Mouse (Mus musculus): ENCODE data around the gene Mal. TPM values are rescaled to one million over a fixed set of nuclear protein-coding genes. Genes with fewer than 3 reads are reported as not detected.

Mal gene
- polyA plus RNA-seq, 1 experiment = not detected

GRCm38 (mm10) chr2:127652335-127652734 lies 4.2 kb downstream of the Mal start:
- peaks cover 7% of the 10 kb centered on the region for H3K4me1 ChIP-seq

GRCm38 (mm10) chr2:127651601-127652000 lies 4.9 kb downstream of the Mal start:
- Histone ChIP-seq H3K4me3 (replicated peaks) (no peak overlapping the region), H3K36me3 (replicated peaks; ENCODE audit: low read length) (no peaks in the 10 kb centered on the region), H3K4me1 (peaks cover 7% of the 10 kb centered on the region), H3K27me3 (replicated peaks) (peaks cover 86% of the 10 kb centered on the region), H3K9me3 (no peaks in the 10 kb centered on the region)
- TF ChIP-seq FLI1 (IDR thresholded peaks at IDR 0.05; ENCODE audit: low read length) (no peak), GATA1 (IDR thresholded peaks at IDR 0.05; ENCODE audit: borderline replicate concordance, low read length) (no peak)

More at GRCm38 (mm10) chr2:127652335-127652734, 4.2 kb downstream of the Mal start:
- no peaks in the 10 kb centered on the region for H3K9me3 ChIP-seq
- H3K36me3 ChIP-seq (replicated peaks; ENCODE audit: low read length) = no peaks in the 10 kb centered on the region
- H3K27me3 ChIP-seq (replicated peaks) = peaks cover 87% of the 10 kb centered on the region
- no peak overlapping the region for H3K4me3 ChIP-seq (replicated peaks)
- no peak for TF ChIP-seq GATA1 (IDR thresholded peaks at IDR 0.05; ENCODE audit: borderline replicate concordance, low read length)
- no peak for TF ChIP-seq FLI1 (IDR thresholded peaks at IDR 0.05; ENCODE audit: low read length)

- H3K9me3 ChIP-seq = no peaks in the 10 kb centered on the region
- no peaks in the 10 kb centered on the region for H3K4me1 ChIP-seq
- peaks cover 79% of the 10 kb centered on the region for H3K27me3 ChIP-seq (replicated peaks)
- no peak for TF ChIP-seq FLI1 (IDR thresholded peaks at IDR 0.05; ENCODE audit: low read length)
- TF ChIP-seq GATA1 (IDR thresholded peaks at IDR 0.05; ENCODE audit: borderline replicate concordance, low read length) = no peak
- H3K4me3 ChIP-seq (replicated peaks) = no peak overlapping the region
- H3K36me3 ChIP-seq (replicated peaks; ENCODE audit: low read length) = no peaks in the 10 kb centered on the region
Measured at GRCm38 (mm10) chr2:127649921-127650320, 6.6 kb downstream of the Mal start.

GRCm38 (mm10) chr2:127648145-127648544 lies 8.3 kb downstream of the Mal start:
- no peaks in the 10 kb centered on the region for H3K9me3 ChIP-seq
- H3K27me3 ChIP-seq (replicated peaks) = peaks cover 75% of the 10 kb centered on the region
- TF ChIP-seq FLI1 (IDR thresholded peaks at IDR 0.05; ENCODE audit: low read length) (no peak), GATA1 (IDR thresholded peaks at IDR 0.05; ENCODE audit: borderline replicate concordance, low read length) (no peak)
- H3K4me1 ChIP-seq = no peaks in the 10 kb centered on the region
- no peaks in the 10 kb centered on the region for H3K36me3 ChIP-seq (replicated peaks; ENCODE audit: low read length)
- H3K4me3 ChIP-seq (replicated peaks) = no peak overlapping the region

GRCm38 (mm10) chr2:127646875-127647274 lies 9.6 kb downstream of the Mal start:
- Histone ChIP-seq H3K4me1 (no peaks in the 10 kb centered on the region), H3K27me3 (replicated peaks) (peaks cover 71% of the 10 kb centered on the region), H3K4me3 (replicated peaks) (no peak overlapping the region), H3K36me3 (replicated peaks; ENCODE audit: low read length) (no peaks in the 10 kb centered on the region), H3K9me3 (no peaks in the 10 kb centered on the region)
- no peak for TF ChIP-seq FLI1 (IDR thresholded peaks at IDR 0.05; ENCODE audit: low read length)
- no peak for TF ChIP-seq GATA1 (IDR thresholded peaks at IDR 0.05; ENCODE audit: borderline replicate concordance, low read length)

- TF ChIP-seq GATA1 (IDR thresholded peaks at IDR 0.05; ENCODE audit: borderline replicate concordance, low read length) = no peak
Measured at GRCm38 (mm10) chr2:127643728-127644704, 12.5 kb downstream of the Mal start.

GRCm38 (mm10) chr2:127638973-127639372 lies 17.5 kb downstream of the Mal start:
- Histone ChIP-seq H3K9me3 (no peaks in the 10 kb centered on the region), H3K4me3 (replicated peaks) (no peak overlapping the region), H3K4me1 (no peaks in the 10 kb centered on the region), H3K36me3 (replicated peaks; ENCODE audit: low read length) (no peaks in the 10 kb centered on the region), H3K27me3 (replicated peaks) (peaks cover 44% of the 10 kb centered on the region)
- TF ChIP-seq FLI1 (IDR thresholded peaks at IDR 0.05; ENCODE audit: low read length) (no peak), GATA1 (IDR thresholded peaks at IDR 0.05; ENCODE audit: borderline replicate concordance, low read length) (no peak)

More at GRCm38 (mm10) chr2:127643728-127644704, 12.5 kb downstream of the Mal start:
- H3K27me3 ChIP-seq (replicated peaks) = peaks cover 61% of the 10 kb centered on the region
- H3K36me3 ChIP-seq (replicated peaks; ENCODE audit: low read length) = no peaks in the 10 kb centered on the region
- no peaks in the 10 kb centered on the region for H3K4me1 ChIP-seq
- H3K4me3 ChIP-seq (replicated peaks) = no peak overlapping the region
- no peaks in the 10 kb centered on the region for H3K9me3 ChIP-seq

GRCm38 (mm10) chr2:127635581-127635980 lies 20.9 kb downstream of the Mal start:
- no peaks in the 10 kb centered on the region for H3K9me3 ChIP-seq
- H3K36me3 ChIP-seq (replicated peaks; ENCODE audit: low read length) = no peaks in the 10 kb centered on the region
- no peaks in the 10 kb centered on the region for H3K4me1 ChIP-seq
- no peak overlapping the region for H3K4me3 ChIP-seq (replicated peaks)
- TF ChIP-seq GATA1 (IDR thresholded peaks at IDR 0.05; ENCODE audit: borderline replicate concordance, low read length) (no peak), FLI1 (IDR thresholded peaks at IDR 0.05; ENCODE audit: low read length) (no peak)
- peaks cover 39% of the 10 kb centered on the region for H3K27me3 ChIP-seq (replicated peaks)

- H3K9me3 ChIP-seq = 0 out of 2 replicates have a peak, but pooled peaks cover 5% of the 10 kb centered on the region
- TF ChIP-seq GATA1 (IDR thresholded peaks at IDR 0.05; ENCODE audit: borderline replicate concordance, low read length) = no peak
- TF ChIP-seq FLI1 (IDR thresholded peaks at IDR 0.05; ENCODE audit: low read length) = no peak
- H3K36me3 ChIP-seq (replicated peaks; ENCODE audit: low read length) = no peaks in the 10 kb centered on the region
- H3K27me3 ChIP-seq (replicated peaks) = peaks cover 35% of the 10 kb centered on the region
- no peaks in the 10 kb centered on the region for H3K4me1 ChIP-seq
- no peak overlapping the region for H3K4me3 ChIP-seq (replicated peaks)
Measured at GRCm38 (mm10) chr2:127632601-127633000, 23.9 kb downstream of the Mal start.

GRCm38 (mm10) chr2:127627990-127628570 lies 28.4 kb downstream of the Mal start:
- TF ChIP-seq GATA1 (IDR thresholded peaks at IDR 0.05; ENCODE audit: borderline replicate concordance, low read length) (no peak), FLI1 (IDR thresholded peaks at IDR 0.05; ENCODE audit: low read length) (no peak)
- no peaks in the 10 kb centered on the region for H3K4me1 ChIP-seq
- no peak overlapping the region for H3K4me3 ChIP-seq (replicated peaks)
- H3K36me3 ChIP-seq (replicated peaks; ENCODE audit: low read length) = no peaks in the 10 kb centered on the region
- peaks cover 39% of the 10 kb centered on the region for H3K27me3 ChIP-seq (replicated peaks)
- H3K9me3 ChIP-seq = 0 out of 2 replicates have a peak, but pooled peaks cover 5% of the 10 kb centered on the region
